Mouse (Mus musculus): ENCODE measurements around the gene Efcab12.
"Not testable (repeated sequence)": the region's sequence is repeated elsewhere in the genome, so short reads cannot be mapped to it uniquely, and the experiment has no call there.

Gene Efcab12

GRCm38 (mm10) chr6:115838161-115838597, at the start of gene Efcab12:
Gene Efcab12, minus strand, starts transcription at chr6:115838412.
- DNase-seq (ENCODE audit: low read depth, low spot score) = peak; percentile 79

GRCm38 (mm10) chr6:115886894-115887293, 48.7 kb upstream of the Efcab12 start:
- DNase-seq (ENCODE audit: low read depth, low spot score) = no peak

GRCm38 (mm10) chr6:115884018-115884417, 45.8 kb upstream of the Efcab12 start:
- no peak for DNase-seq (ENCODE audit: low read depth, low spot score)

GRCm38 (mm10) chr6:115880751-115881150, 42.5 kb upstream of the Efcab12 start:
- DNase-seq (ENCODE audit: low read depth, low spot score) = no peak

GRCm38 (mm10) chr6:115879736-115880135, 41.5 kb upstream of the Efcab12 start:
- no peak for DNase-seq (ENCODE audit: low read depth, low spot score)

GRCm38 (mm10) chr6:115878694-115879093, 40.5 kb upstream of the Efcab12 start:
- DNase-seq (ENCODE audit: low read depth, low spot score) = no peak

- DNase-seq (ENCODE audit: low read depth, low spot score) = no peak
These were observed 39.0 kb upstream of the Efcab12 start for GRCm38 (mm10) chr6:115877239-115877638.

GRCm38 (mm10) chr6:115871318-115871717, 33.1 kb upstream of the Efcab12 start:
- DNase-seq (ENCODE audit: low read depth, low spot score) = not testable (repeated sequence)

- DNase-seq (ENCODE audit: low read depth, low spot score) = not testable (repeated sequence)
These were observed 28.9 kb upstream of the Efcab12 start for GRCm38 (mm10) chr6:115867157-115867556.

- no peak for DNase-seq (ENCODE audit: low read depth, low spot score)
These were observed 27.0 kb upstream of the Efcab12 start for GRCm38 (mm10) chr6:115865246-115865645.

GRCm38 (mm10) chr6:115863340-115863841, 25.2 kb upstream of the Efcab12 start:
- DNase-seq (ENCODE audit: low read depth, low spot score) = no peak

- DNase-seq (ENCODE audit: low read depth, low spot score) = no peak
These were observed 21.9 kb upstream of the Efcab12 start for GRCm38 (mm10) chr6:115860027-115860556.

GRCm38 (mm10) chr6:115859258-115859657, 21.0 kb upstream of the Efcab12 start:
- DNase-seq (ENCODE audit: low read depth, low spot score) = no peak

- DNase-seq (ENCODE audit: low read depth, low spot score) = no peak
These were observed 18.1 kb upstream of the Efcab12 start for GRCm38 (mm10) chr6:115856361-115856745.

GRCm38 (mm10) chr6:115855733-115856360, 17.6 kb upstream of the Efcab12 start:
- no peak for DNase-seq (ENCODE audit: low read depth, low spot score)

- DNase-seq (ENCODE audit: low read depth, low spot score) = no peak
These were observed 16.2 kb upstream of the Efcab12 start for GRCm38 (mm10) chr6:115854432-115854831.

- DNase-seq (ENCODE audit: low read depth, low spot score) = no peak
These were observed 15.8 kb upstream of the Efcab12 start for GRCm38 (mm10) chr6:115853985-115854384.

GRCm38 (mm10) chr6:115853091-115853813, 15.0 kb upstream of the Efcab12 start, which contains the start of the genes Mbd4 and Ift122:
Gene Mbd4, minus strand, starts transcription at chr6:115853371.
Gene Ift122, plus strand, starts transcription at chr6:115853470.
- DNase-seq (ENCODE audit: low read depth, low spot score) = peak; percentile 100

GRCm38 (mm10) chr6:115852446-115853090, 14.4 kb upstream of the Efcab12 start:
- no peak for DNase-seq (ENCODE audit: low read depth, low spot score)

- DNase-seq (ENCODE audit: low read depth, low spot score) = no peak
These were observed 10.5 kb upstream of the Efcab12 start for GRCm38 (mm10) chr6:115848598-115849304.
